Mouse (Mus musculus) lung, adult 2 months (tissue): ENCODE results near the gene Tst. TPM values are rescaled to one million over a fixed set of nuclear protein-coding genes. Genes with fewer than 3 reads are reported as not detected.

Source experiments
- DNase-seq: peaks from one replicate; pipeline ENCODE4 v3.0.0; 2022
- H3K4me1 ChIP-seq: fragments of 200-500 bp; 2 replicates; pipeline ENCODE4 v1.6.1; 2011; ENCODE audit warnings: low read length; ENCODE audit not compliant: control insufficient read depth, insufficient read depth
- H3K4me3 ChIP-seq: fragments of 200-500 bp; replicated peaks from 2 replicates; pipeline ENCODE3; 2011; ENCODE audit warnings: low read depth, mild to moderate bottlenecking, control low read depth, low read length; ENCODE audit errors: extremely low read depth
- CTCF ChIP-seq: fragments of 200-500 bp; IDR thresholded peaks from 2 replicates; pipeline ENCODE4 v1.5.1; 2011; ENCODE audit warnings: mild to moderate bottlenecking, low read length, control low read depth; ENCODE audit not compliant: insufficient read depth
- POLR2A ChIP-seq: fragments of 200-500 bp; IDR thresholded peaks from 2 replicates; pipeline ENCODE4 v1.6.1; 2011; ENCODE audit warnings: low read depth, mild to moderate bottlenecking, control low read depth, low read length, borderline replicate concordance; ENCODE audit errors: extremely low read depth
- WGBS: fragments of 180-500 bp; shearing (Covaris S2); methylation state at CpG from one replicate; pipeline ENCODE4 v1.1.7; 2018; 5-methylcytosine and 5-hydroxymethylcytosine counted together
- polyA plus RNA-seq: library from polyadenylated mRNA; depleted of rRNA; stranded (reverse); fragments of >200 nt; gene quantifications from 2 replicates; pipeline ENCODE4 v1.2.3, GENCODE M21; 2012

Gene Tst
- polyA plus RNA-seq, 1 experiment = 122 TPM

DNA sequence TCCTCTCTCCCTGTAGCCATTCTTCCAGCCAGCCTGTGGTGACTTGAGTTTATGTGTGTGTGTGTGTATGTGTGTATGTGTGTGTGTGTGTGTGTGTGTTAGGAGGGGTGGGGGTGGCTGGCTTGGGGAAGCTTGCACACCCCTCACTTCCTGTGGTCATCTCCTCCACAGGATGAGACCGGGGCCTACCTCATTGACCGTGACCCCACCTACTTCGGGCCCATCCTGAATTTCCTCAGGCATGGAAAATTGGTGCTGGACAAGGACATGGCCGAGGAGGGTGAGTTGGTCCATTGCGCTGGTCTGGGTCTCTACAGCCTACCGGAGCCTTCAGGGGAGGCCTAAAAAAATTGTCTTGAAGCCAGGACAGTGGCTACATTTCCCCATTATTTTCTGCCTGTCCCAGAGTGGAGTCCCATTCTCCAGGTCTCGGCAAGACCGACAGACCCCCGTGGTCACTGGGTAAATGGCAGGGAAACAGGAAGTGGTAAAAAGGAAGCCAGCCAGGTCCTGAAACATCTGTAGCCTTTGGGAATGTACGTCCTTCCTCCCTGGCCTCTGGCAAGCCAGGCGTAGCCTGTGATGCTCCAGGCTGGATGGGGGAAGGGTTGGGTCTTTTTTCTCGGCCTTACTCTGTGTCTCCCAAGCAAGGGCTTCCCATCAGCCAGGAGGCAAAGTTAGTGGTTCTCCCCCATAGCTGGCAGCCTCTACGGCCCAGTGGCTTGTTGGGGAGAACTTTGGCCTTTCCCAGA lies 24.3 kb upstream of the Tst start:
- Histone ChIP-seq H3K4me1 (0 out of 2 replicates have a peak, but pooled peaks cover 2% of the 10 kb centered on the region), H3K4me3 (no peak overlapping the region)
- no peak for TF ChIP-seq CTCF
- no peak for TF ChIP-seq POLR2A
- WGBS = 64% methylated on average over 13 of the region's 13 CpGs
- no peak for DNase-seq

DNA sequence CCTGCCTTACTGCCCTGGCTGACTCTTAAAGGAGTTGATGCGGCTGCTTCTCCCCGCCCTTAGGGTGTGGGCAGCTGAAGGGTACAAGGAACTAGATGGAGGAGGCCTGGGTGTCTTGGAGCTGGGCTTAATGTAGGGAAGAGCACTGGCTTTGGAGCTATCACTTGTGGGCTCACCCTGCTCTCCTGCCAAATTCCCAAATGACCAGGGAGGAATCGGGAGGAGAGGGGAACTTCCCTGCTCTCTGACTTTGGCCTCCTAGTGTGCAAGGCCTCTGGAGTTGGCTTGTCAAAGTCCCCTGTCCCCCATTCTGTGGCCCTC lies 23.4 kb upstream of the Tst start:
- Histone ChIP-seq H3K4me1 (0 out of 2 replicates have a peak, but pooled peaks cover 2% of the 10 kb centered on the region), H3K4me3 (peak overlapping the region; percentile 45)
- 20% methylated on average over 3 of the region's 3 CpGs for WGBS
- no peak for DNase-seq
- TF ChIP-seq CTCF (no peak), POLR2A (no peak)

DNA sequence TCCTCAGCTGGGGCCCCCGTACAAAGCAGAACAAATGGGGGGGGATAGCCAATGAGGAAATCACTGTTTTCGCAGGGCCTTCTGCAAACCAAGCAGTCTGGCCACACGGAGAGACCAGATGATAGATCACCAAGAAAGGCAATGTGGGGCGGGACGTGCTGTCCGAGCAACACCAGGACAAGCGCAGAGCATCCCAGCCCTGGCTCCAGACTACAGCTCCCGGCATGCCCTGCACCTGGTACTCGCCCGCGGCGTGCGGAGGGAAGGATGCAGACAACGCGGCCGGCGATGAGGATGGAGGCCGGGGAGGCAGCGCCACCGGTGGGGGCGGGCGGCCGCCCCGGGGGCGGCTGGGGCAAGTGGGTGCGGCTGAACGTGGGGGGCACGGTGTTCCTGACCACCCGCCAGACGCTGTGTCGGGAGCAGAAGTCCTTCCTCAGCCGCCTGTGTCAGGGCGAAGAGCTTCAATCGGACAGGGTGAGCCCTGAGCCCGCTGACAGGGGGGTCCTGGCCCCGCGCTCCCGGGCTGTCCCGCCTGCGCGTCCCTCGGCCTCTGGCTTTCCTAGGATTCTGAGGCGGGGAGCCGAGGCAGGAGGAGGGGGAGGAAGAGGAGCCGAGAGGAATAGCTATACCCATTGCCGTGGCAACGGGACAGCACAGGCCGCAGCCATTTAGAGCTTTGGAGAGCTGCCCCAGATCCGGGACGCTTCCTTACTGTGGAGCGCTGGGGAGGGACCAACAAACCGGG lies 22.9 kb upstream of the Tst start, which contains the start of gene Kctd17:
Gene Kctd17, plus strand, starts transcription at position 174 of the 748 bp plus-strand sequence.
- 2% methylated on average over 52 of the region's 52 CpGs for WGBS
- no peak for TF ChIP-seq POLR2A
- no peak for TF ChIP-seq CTCF

DNA sequence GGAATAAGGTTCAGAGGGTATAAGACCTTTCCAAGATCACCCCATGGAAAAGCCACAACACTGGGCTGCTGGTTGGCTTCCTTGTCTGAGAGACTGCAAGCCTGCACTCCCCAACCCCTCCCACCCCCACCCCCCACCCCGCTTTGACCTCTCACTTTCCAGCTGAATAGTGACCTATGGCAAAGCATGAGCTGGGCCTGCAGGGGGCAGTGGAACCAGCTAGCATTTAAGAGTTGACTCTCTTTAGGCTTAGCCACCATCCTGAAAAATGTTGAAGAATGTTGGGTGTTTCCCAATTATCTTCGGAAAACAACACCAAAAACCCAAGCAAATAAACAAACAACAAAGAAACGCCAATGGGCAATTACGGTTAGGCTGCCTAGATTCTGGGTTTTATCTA lies 19.5 kb upstream of the Tst start:
- TF ChIP-seq POLR2A (no peak), CTCF (no peak)
- DNase-seq = no peak
- no peak overlapping the region for H3K4me3 ChIP-seq
- 0 out of 2 replicates have a peak, but pooled peaks cover 6% of the 10 kb centered on the region for H3K4me1 ChIP-seq
- 74% methylated on average over 4 of the region's 4 CpGs for WGBS

More for the DNA sequence above, 22.9 kb upstream of the Tst start, which contains the start of gene Kctd17:
- Histone ChIP-seq H3K4me1 (0 out of 2 replicates have a peak, but pooled peaks cover 2% of the 10 kb centered on the region), H3K4me3 (peak within 1 kb of the TSS; percentile 45)
- peak; percentile 48 for DNase-seq

DNA sequence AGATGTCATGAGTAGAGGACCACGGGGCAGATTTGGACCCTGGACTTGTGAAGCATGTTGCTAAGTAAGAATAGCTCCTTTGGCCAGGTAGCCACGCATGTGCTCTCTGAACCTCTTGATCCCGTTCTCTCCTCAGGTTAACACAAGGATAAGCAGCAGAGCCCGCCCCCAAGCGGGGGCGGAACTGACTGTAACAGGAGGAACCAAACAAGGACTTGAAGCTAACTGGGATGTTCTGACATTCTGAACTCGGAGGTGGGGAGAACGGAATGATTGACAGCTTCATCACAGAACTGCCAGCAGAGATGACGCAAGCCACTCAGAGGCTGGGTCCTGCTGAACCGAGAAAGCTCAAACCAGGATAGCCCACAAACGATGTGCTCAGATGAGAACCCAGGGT lies 18.8 kb upstream of the Tst start:
- H3K4me1 ChIP-seq = 0 out of 2 replicates have a peak, but pooled peaks cover 6% of the 10 kb centered on the region
- 19% methylated on average over 11 of the region's 11 CpGs for WGBS
- DNase-seq = peak; percentile 40
- H3K4me3 ChIP-seq = no peak overlapping the region
- no peak for TF ChIP-seq POLR2A
- TF ChIP-seq CTCF = no peak

DNA sequence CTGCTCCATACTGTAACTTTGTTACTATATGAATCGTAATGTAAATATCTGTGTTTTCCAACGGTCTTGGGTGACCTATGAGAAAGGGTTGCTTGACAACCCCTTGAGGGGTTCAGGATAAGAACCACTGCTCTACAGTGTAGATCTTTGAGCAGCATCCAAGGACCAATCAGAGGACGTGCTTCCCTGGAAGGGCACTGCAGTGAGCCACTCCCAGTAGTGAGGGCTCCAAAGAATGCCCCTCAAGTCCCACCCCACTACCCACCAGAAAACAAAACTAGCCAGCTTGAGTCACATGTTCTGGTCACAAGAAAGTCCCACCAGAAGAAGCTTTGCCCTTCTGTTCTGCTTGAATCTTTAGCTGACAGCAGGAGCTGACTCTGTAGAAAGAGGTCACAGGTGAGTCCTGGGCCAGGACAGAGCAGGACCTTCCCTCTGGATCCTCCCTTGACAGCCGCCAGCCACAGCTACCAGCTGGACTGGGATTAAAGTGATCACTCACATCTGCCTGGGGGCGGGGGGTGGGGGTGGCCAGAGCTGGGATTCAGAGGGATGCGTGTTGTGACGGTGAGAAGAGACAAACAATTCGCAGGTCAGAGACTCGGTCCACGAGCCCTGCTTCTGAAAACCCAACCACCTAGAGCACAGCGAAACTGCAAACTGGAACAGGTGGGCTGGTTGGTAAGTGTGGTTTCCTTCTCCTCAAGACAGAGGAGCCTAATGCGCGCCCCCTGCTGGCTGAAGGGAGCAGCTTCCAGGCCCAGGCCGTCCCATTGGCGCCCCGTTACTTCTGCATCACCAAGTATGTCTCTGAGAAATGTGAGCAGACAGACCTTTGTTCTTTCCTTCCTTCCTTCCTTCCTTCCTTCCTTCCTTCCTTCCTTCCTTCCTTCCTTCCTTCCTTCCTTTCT lies 16.6 kb upstream of the Tst start:
- H3K4me3 ChIP-seq = no peak overlapping the region
- no peak for TF ChIP-seq POLR2A
- TF ChIP-seq CTCF = peak; percentile 73
- WGBS = 16% methylated on average over 16 of the region's 16 CpGs
- 0 out of 2 replicates have a peak, but pooled peaks cover 3% of the 10 kb centered on the region for H3K4me1 ChIP-seq
- peak; percentile 80 for DNase-seq

DNA sequence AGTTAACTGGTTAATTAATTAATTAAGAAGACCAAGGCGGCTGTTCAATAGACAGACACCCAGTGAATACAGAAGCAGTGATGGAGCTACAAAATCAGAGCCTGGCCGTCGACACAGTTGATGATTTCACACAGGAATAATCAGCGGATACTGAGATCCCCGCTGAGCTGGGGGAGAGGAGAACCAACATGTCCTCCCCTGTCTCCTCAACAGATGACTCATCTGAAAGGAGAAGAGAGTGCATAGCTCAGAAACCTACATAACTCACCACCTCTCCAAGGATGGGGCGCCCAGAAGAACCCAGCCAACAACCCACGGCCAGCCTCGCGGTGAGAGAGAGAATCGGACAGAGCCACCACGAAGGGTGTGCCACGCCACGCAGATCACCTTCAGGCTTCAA lies 14.7 kb upstream of the Tst start:
- no peak for TF ChIP-seq CTCF
- no peak for TF ChIP-seq POLR2A
- Histone ChIP-seq H3K4me1 (peaks cover 5% of the 10 kb centered on the region; the same call in 1 of the 2 replicates), H3K4me3 (no peak overlapping the region)
- 79% methylated on average over 13 of the region's 13 CpGs for WGBS
- no peak for DNase-seq

DNA sequence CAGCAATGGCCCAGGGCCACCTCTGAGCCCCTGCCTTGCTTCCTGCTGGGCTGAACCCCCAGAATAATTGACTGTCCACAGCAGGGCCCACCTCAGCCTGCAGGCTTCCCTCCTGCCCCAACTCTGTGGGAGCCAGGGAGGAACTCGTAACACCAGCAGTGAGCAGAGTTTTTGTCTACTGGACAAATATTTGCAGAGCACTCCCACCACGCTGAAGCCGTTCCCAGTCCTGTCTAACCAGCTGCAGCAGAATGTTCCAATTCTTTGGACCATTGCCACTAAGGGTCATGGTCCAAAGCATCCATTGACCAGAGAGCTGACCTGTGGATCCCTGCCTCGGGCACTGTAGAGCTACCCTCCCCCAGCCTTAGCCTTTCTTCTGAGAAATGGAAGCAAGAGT lies 11.2 kb upstream of the Tst start:
- Histone ChIP-seq H3K4me3 (no peak overlapping the region), H3K4me1 (peaks cover 2% of the 10 kb centered on the region; the same call in 1 of the 2 replicates)
- TF ChIP-seq CTCF = no peak
- TF ChIP-seq POLR2A = no peak
- DNase-seq = peak; percentile 38
- 30% methylated on average over 4 of the region's 4 CpGs for WGBS

DNA sequence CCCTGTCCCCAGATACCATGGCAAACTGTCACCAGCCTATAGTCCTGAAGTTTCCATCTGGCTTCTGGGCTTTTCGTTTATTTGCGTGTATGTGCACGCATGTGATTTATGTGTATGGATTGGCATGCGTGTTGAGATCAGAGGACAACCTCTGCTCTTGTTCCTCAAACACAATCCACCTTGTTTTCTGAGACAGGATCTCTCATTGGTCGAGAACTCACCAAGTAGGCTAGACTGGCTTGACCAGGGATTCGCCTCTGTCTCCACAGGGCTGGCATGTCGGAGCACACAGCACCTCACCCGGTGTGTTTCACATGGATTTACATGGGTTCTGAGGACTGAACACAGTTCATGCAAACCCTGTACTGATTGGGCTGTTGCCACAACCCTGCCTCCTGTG lies 8.4 kb upstream of the Tst start:
- H3K4me3 ChIP-seq = no peak overlapping the region
- TF ChIP-seq CTCF (no peak), POLR2A (no peak)
- 93% methylated on average over 8 of the region's 8 CpGs for WGBS

More for the DNA sequence above, 8.4 kb upstream of the Tst start:
- DNase-seq = no peak
- H3K4me1 ChIP-seq = peaks cover 2% of the 10 kb centered on the region; the same call in 1 of the 2 replicates
